Mouse (Mus musculus) layer of hippocampus, adult 9-11 months (tissue): Measurements from ENCODE around the gene Olfr506.
"Not testable (repeated sequence)": the region's sequence is repeated elsewhere in the genome, so short reads cannot be mapped to it uniquely, and the experiment has no call there.

Experiments
- DNase-seq: peaks from one replicate; pipeline ENCODE4 v3.0.0; 2022

Olfr506 gene

DNA sequence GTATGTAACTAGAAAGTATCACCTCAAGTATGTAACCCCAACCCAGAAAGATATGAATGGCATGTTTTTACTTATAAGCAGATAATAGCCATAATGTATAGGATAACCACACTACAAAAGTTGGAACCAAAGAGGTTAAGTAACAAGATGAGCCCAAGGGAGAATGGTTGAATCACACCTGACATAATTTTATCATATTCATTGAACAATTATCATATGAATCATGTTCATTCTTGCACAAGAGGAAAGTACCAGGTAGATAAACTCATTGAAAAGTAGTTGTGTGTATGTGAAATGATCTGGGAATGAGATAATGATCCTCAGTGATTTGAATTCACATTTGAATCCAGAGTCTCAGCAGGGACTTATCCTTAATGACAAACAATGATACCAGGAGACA, at the start of gene Olfr506:
Olfr506 (plus strand) TSS at position 301 of the 400 bp plus-strand sequence.
- DNase-seq = no peak

DNA sequence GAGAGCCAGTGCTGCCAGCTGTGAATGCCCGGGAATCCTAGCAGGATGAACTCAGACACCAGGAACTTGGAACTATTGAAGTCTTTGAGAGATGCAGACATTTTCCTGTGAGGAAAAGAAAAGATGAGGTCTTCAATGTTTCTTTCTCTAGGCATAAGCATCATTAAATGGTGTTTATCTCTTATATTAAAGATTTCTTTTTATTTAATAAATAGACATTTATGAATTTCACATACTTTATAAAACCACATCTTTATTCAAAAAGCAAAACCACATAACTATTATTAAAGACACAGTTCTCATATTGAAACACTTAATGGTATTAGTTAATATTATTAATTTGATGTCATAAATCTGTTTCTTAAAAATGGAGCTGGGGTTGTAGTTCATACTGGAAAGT, 44.9 kb upstream of the Olfr506 start, which contains the start of gene Olfr504:
Olfr504 (minus strand) TSS at position 101 of the 400 bp plus-strand sequence.
- DNase-seq = no peak

DNA sequence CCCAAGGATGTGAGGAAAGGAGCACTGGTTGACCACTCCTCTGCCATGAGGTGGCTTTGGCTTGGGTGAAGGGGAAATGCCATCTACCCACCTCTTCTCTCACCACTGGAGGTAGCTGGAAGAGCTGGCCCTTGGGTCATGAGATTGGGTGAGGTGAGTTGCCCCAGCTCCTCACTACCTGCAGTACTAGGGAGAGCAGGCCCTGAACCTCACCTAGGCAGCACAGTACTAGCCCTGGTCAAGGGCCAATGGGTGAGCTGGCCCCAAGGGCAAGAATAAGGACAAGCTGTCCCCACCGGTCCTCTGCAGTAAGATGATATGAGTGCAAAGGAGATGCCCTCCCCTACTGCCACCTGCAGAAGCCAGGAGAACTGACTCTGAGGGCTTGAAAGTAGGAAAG, 20.8 kb upstream of the Olfr506 start:
- no peak for DNase-seq

DNA sequence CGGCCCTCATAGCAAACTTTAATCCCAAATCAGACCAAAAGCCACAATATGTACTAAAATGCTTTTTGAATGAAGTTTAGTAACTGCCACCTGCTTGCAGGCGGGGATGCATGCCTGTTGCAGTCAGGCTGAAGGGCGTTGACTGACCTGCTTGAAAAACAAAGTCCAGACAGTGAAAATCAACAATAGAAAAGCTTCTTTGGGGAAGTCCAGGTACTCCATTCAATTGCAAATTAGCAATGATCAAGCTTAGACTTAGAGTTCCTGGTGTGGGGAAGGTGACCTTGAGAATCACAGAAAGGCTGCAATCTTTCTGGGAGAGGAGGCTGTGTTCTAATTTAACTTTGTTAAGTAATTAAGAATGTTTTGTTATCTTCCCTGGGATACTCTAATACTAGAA, 8.7 kb upstream of the Olfr506 start:
- DNase-seq = not testable (repeated sequence)

DNA sequence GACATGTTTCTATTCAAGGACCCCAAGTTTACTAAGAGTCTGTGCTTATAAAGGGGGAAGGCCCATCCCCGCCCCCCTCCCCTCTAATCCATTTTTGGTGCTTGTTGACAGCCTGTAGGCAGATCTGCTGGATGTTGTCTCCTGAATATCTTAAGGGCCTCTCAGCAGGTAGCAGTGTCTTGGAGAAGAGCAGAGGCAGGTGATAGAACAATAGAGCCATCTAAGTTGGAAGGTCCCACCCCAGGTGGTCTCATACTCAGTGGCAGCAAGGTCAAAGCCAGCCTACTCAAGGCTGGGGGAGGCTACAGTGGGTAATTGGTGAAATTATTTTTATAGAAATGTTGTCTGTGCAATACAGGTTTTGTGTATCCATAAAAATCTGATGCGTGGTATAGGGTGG, 3.5 kb downstream of the Olfr506 start:
- no peak for DNase-seq

DNA sequence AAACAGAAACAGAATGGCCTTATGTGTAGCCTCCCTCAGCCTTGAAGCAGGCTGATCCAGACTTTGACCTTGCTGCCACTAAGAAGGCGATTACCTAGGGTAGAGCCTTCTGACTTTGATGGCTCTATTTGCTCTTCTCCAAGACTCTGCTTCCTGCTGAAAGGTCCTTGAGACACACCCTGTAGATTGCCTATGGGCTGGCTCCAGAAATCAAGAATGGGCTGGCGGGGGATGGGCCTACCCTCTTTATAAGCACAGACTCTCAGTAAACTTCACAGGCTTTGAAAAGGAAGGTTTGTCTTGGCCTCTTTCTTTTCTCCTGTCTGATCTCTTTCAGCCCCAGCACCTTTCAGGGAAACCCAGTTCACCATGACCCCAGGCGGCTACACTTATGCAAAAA, 6.2 kb downstream of the Olfr506 start:
- not testable (repeated sequence) for DNase-seq

DNA sequence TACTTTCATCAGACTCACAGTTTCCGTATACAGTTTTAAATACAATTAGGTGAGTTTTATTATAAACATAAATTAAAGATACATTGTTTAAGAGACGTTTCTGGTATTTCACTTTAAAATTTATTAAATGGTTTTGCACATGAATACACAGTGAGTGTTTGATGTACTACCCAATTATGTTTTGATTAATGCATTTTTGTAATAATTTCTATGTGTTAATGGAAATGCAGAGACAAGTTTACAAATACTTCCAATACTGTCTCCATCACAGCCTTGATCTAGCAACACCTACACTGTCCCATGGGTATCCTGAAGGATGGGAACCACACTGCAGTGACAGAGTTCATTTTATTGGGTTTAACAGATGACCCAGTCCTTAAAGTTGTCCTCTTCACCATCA, 10.9 kb downstream of the Olfr506 start, which contains the start of gene Olfr507:
Olfr507 (plus strand) TSS at position 301 of the 400 bp plus-strand sequence.
- no peak for DNase-seq

DNA sequence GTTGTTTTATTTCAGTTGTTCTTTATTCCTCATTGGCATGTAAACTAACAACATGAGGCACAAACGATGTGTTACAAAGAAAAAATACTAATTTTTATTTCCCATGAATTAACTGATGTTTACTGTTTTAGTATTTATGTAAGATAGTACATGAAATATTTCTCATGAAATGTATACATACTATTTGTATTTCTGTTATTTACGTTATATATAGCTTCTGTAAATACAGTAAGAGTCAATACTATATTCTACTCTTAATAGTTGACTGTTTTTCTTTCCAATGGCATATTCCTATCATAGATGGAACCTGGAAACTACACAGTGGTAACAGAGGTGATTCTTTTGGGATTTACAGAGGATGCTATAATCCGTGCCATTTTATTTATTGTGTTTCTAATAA, 19.1 kb downstream of the Olfr506 start, which contains the start of gene Olfr508:
Olfr508 (plus strand) TSS at position 301 of the 400 bp plus-strand sequence.
- no peak for DNase-seq

DNA sequence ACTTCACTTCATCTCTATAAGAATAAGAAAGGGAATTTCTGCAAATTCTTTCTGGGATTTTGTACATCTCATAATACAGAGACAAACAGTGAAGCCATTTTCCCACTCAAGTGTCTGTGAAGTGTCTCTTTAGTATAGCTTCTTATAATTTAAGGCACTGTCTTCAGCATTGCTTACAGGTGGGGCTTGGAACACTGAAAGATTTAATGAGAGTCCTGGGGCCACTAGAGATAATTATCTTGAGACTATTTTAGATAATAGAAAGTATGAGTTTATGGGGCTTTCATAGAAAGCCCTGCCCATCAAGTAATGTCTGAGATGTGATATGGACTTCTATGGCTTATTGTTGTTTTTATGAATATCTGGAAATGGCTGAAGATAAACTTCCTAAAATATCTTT, 41.2 kb downstream of the Olfr506 start, which contains the start of gene Olfr509:
Olfr509 (minus strand) TSS at position 101 of the 400 bp plus-strand sequence.
- no peak for DNase-seq

DNA sequence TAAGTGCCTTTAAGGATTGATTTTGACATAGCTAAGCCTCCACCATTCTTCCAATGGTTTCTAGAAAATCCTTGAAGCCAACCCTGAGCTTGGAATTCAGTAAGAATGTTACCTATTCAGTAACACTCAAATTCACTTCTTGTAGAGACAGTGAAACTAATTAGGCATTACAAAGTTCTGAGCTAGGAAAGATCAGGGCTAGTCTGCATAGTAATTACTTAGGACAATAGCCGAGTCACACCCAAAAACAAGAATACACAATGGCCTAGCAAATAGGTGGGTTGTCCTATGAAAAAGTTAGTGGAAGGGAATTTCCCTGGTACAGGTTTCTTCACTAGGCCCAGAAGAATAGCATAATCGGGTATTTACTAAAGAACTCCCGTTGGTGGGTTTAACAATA, 51.8 kb downstream of the Olfr506 start:
- no peak for DNase-seq
